Mouse (Mus musculus) embryonic facial prominence, embryonic 14.5 days (tissue): ENCODE data around the gene Rmnd5a. TPM values are rescaled to one million over a fixed set of nuclear protein-coding genes. Genes with fewer than 3 reads are reported as not detected.

ENCODE experiments used
- ATAC-seq: fragments of 200-750 bp; cut with Nextera tagmentation; 2 replicates; pipeline ENCODE4 v1.8.0; 2017; ENCODE audit warnings: low read depth, moderate number of reproducible peaks, moderate TSS enrichment
- DNase-seq: peaks from one replicate; pipeline ENCODE4 v3.0.0-alpha.2; 2015; ENCODE audit warnings: low spot score
- H3K27ac ChIP-seq: fragments of 300-500 bp; sonication (generic); replicated peaks from 2 replicates; pipeline ENCODE4 v1.5.1; 2014; ENCODE audit warnings: low read depth, mild to moderate bottlenecking, low read length, moderate library complexity
- H3K27me3 ChIP-seq: fragments of 300-500 bp; sonication (generic); replicated peaks from 2 replicates; pipeline ENCODE4 v1.6.1; 2014; ENCODE audit warnings: low read length; ENCODE audit not compliant: control insufficient read depth, insufficient read depth
- H3K36me3 ChIP-seq: fragments of 300-500 bp; sonication (generic); 2 replicates; pipeline ENCODE4 v1.6.1; 2014; ENCODE audit warnings: low read length, mixed read lengths; ENCODE audit not compliant: control insufficient read depth, insufficient read depth
- H3K4me1 ChIP-seq: fragments of 300-500 bp; sonication (generic); 2 replicates; pipeline ENCODE4 v1.6.1; 2014; ENCODE audit warnings: antibody characterized with exemption, low read length; ENCODE audit not compliant: control insufficient read depth, insufficient read depth
- H3K4me2 ChIP-seq: fragments of 300-500 bp; sonication (generic); 2 replicates; pipeline ENCODE4 v1.6.1; 2014; ENCODE audit warnings: low read depth, mild to moderate bottlenecking, low read length, moderate library complexity, mixed read lengths
- H3K4me3 ChIP-seq: fragments of 300-500 bp; sonication (generic); 2 replicates; pipeline ENCODE4 v1.5.1; 2014; ENCODE audit warnings: low read depth, mild to moderate bottlenecking, low read length
- H3K9ac ChIP-seq: fragments of 300-500 bp; sonication (generic); 2 replicates; pipeline ENCODE4 v1.6.1; 2014; ENCODE audit warnings: low read depth, mild to moderate bottlenecking, low read length, moderate library complexity, mixed read lengths
- H3K9me3 ChIP-seq: fragments of 300-500 bp; sonication (generic); 2 replicates; pipeline ENCODE4 v1.6.1; 2016; ENCODE audit warnings: low read length; ENCODE audit not compliant: control insufficient read depth
- WGBS: fragments of 180-500 bp; shearing (Covaris S2); extraction: QIAGEN DNeasy Blood & Tissue Kit; methylation state at CpG from one replicate; pipeline ENCODE4 v1.1.7; 2014; 5-methylcytosine and 5-hydroxymethylcytosine counted together
- polyA plus RNA-seq: library from polyadenylated mRNA; unstranded; fragments of >200 nt; fragmentation: Nextera tagmentation; extraction: Ambion mirVana; gene quantifications from 2 replicates; pipeline ENCODE4 v1.2.1, GENCODE M21; 2014

Rmnd5a gene
- polyA plus RNA-seq, 1 experiment from 2014 or later, result 9.6 TPM

GRCm38 (mm10) chr6:71374311-71374829 lies 66.1 kb downstream of the Rmnd5a start:
- H3K9me3 ChIP-seq, result no peaks in the 10 kb centered on the region
- H3K4me3 ChIP-seq, result no peak overlapping the region
- H3K27me3 ChIP-seq, result no peaks in the 10 kb centered on the region
- no peaks in the 10 kb centered on the region for H3K36me3 ChIP-seq
- DNase-seq (no peak), ATAC-seq (no peak)
- H3K4me2 ChIP-seq, result no peak overlapping the region
- H3K9ac ChIP-seq, result no peak overlapping the region
- H3K27ac ChIP-seq, result no peak overlapping the region
- H3K4me1 ChIP-seq, result no peaks in the 10 kb centered on the region
- 88% methylated on average over 19 of the region's 19 CpGs for whole genome bisulfite sequencing

DNA sequence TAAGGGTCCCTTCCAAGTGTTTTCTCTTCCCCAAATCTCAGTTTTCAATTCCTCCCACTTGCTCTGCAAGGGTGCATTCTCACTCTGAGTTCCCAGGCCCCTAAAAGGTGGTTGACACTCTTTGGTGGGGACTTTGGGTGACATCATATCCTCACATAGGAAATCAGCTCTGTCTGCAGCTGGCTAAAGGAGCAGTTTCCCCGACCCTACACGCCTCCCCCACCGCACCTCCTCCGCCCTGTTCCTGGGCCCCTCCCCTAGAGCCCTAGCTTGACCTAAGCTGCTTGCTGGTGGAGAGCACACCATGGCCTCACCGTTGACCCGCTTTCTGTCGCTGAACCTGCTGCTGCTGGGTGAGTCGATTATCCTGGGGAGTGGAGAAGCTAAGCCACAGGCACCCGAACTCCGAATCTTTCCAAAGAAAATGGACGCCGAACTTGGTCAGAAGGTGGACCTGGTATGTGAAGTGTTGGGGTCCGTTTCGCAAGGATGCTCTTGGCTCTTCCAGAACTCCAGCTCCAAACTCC lies 67.1 kb downstream of the Rmnd5a start, which contains the start of gene Cd8a:
Gene Cd8a, plus strand, starts transcription at position 179 of the 527 bp plus-strand sequence.
- 73% methylated on average over 14 of the region's 14 CpGs for WGBS
- no peaks in the 10 kb centered on the region for H3K4me1 ChIP-seq
- no peaks in the 10 kb centered on the region for H3K27me3 ChIP-seq
- DNase-seq (no peak), ATAC-seq (no peak)
- H3K36me3 ChIP-seq, result no peaks in the 10 kb centered on the region
- no peak within 1 kb of the TSS for H3K27ac ChIP-seq
- no peak within 1 kb of the TSS for H3K4me2 ChIP-seq
- no peak within 1 kb of the TSS for H3K4me3 ChIP-seq
- no peaks in the 10 kb centered on the region for H3K9me3 ChIP-seq
- H3K9ac ChIP-seq, result no peak within 1 kb of the TSS

- H3K4me3 ChIP-seq, result no peak overlapping the region
Measured at GRCm38 (mm10) chr6:71372041-71372720, 68.3 kb downstream of the Rmnd5a start.

GRCm38 (mm10) chr6:71371085-71371605 lies 69.3 kb downstream of the Rmnd5a start:
- WGBS, result 83% methylated on average over 5 of the region's 5 CpGs
- H3K4me3 ChIP-seq, result no peak overlapping the region
- ATAC-seq (no peak), DNase-seq (no peak)
- no peaks in the 10 kb centered on the region for H3K9me3 ChIP-seq
- H3K36me3 ChIP-seq, result no peaks in the 10 kb centered on the region
- H3K4me2 ChIP-seq, result no peak overlapping the region
- no peak overlapping the region for H3K9ac ChIP-seq
- no peak overlapping the region for H3K27ac ChIP-seq
- H3K27me3 ChIP-seq, result no peaks in the 10 kb centered on the region
- H3K4me1 ChIP-seq, result no peaks in the 10 kb centered on the region

More at GRCm38 (mm10) chr6:71372041-71372720, 68.3 kb downstream of the Rmnd5a start:
- ATAC-seq (no peak), DNase-seq (no peak)
- no peaks in the 10 kb centered on the region for H3K36me3 ChIP-seq
- H3K9me3 ChIP-seq, result no peaks in the 10 kb centered on the region
- WGBS, result 79% methylated on average over 5 of the region's 5 CpGs
- H3K27ac ChIP-seq, result no peak overlapping the region
- H3K4me2 ChIP-seq, result no peak overlapping the region
- H3K27me3 ChIP-seq, result no peaks in the 10 kb centered on the region
- H3K4me1 ChIP-seq, result no peaks in the 10 kb centered on the region
- H3K9ac ChIP-seq, result no peak overlapping the region

DNA sequence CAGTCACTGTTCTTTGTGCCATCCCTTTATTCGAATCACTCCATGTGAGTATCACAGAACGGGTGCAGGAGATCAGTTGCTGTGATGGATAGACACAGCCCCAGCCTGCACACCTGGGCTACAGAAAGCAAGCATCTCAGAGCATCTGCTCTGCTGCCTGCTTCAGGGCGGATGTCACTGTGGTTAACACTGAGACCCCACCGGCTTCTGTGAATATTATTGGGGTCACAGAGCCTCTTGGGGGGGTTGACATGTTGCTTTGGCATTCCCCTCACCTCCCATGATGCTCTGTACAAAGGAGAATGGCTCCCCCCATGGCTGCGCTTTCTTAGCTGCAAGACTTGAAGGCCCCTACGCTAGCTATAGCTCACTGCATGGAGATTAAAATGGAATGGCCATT lies 71.0 kb downstream of the Rmnd5a start:
- no peak overlapping the region for H3K27ac ChIP-seq
- H3K4me1 ChIP-seq, result no peaks in the 10 kb centered on the region
- ATAC-seq (no peak), DNase-seq (no peak)
- WGBS, result 91% methylated on average over 6 of the region's 6 CpGs
- no peaks in the 10 kb centered on the region for H3K27me3 ChIP-seq
- no peak overlapping the region for H3K4me3 ChIP-seq
- no peaks in the 10 kb centered on the region for H3K9me3 ChIP-seq
- no peak overlapping the region for H3K9ac ChIP-seq
- no peak overlapping the region for H3K4me2 ChIP-seq
- H3K36me3 ChIP-seq, result no peaks in the 10 kb centered on the region

- ATAC-seq (no peak), DNase-seq (no peak)
- H3K4me2 ChIP-seq, result no peak overlapping the region
- WGBS, result 82% methylated on average over 2 of the region's 2 CpGs
- no peak overlapping the region for H3K27ac ChIP-seq
- H3K9ac ChIP-seq, result no peak overlapping the region
- H3K9me3 ChIP-seq, result no peaks in the 10 kb centered on the region
- H3K4me3 ChIP-seq, result no peak overlapping the region
- no peaks in the 10 kb centered on the region for H3K36me3 ChIP-seq
- no peaks in the 10 kb centered on the region for H3K4me1 ChIP-seq
- no peaks in the 10 kb centered on the region for H3K27me3 ChIP-seq
Measured at GRCm38 (mm10) chr6:71363995-71364394, 76.4 kb downstream of the Rmnd5a start.

GRCm38 (mm10) chr6:71361156-71361670 lies 79.2 kb downstream of the Rmnd5a start:
- H3K4me3 ChIP-seq, result no peak overlapping the region
- H3K27me3 ChIP-seq, result no peaks in the 10 kb centered on the region
- no peak overlapping the region for H3K9ac ChIP-seq
- DNase-seq, result no peak
- no peaks in the 10 kb centered on the region for H3K36me3 ChIP-seq
- H3K9me3 ChIP-seq, result no peaks in the 10 kb centered on the region
- no peaks in the 10 kb centered on the region for H3K4me1 ChIP-seq
- H3K4me2 ChIP-seq, result no peak overlapping the region
- 71% methylated on average over 10 of the region's 10 CpGs for WGBS
- no peak for ATAC-seq
- no peak overlapping the region for H3K27ac ChIP-seq

DNA sequence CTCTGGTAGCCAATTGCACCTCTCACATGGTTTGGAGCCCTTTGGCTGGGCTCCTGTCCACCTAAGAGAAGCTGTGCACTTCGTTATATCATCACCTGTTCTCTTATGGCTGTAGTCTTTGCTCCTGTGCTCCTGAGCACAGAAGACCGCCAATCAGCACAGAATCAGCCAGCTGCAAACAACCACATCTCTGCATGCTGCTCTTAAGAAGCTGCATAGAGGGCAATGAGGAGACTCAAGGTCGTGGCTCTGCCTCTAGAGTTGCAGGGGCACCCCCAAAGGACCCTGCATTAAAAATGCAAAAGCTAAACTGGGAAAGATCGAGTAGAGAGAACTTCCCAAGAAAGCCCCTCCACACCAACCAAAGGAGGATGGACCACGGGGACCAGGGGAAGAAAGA lies 79.7 kb downstream of the Rmnd5a start:
- no peak for DNase-seq
- H3K36me3 ChIP-seq, result no peaks in the 10 kb centered on the region
- no peaks in the 10 kb centered on the region for H3K4me1 ChIP-seq
- H3K4me2 ChIP-seq, result no peak overlapping the region
- H3K27me3 ChIP-seq, result no peaks in the 10 kb centered on the region
- H3K27ac ChIP-seq, result no peak overlapping the region
- H3K4me3 ChIP-seq, result no peak overlapping the region
- WGBS, result 57% methylated on average over 5 of the region's 5 CpGs
- no peak for ATAC-seq
- H3K9ac ChIP-seq, result no peak overlapping the region
- no peaks in the 10 kb centered on the region for H3K9me3 ChIP-seq
